Mouse (Mus musculus) stomach, embryonic 14.5 days (tissue): ENCODE measurements at regions not wholly inside any gene's neighbourhood (a gene's known extent, or its start where the extent isn't known, plus 50 kb on each side); places are given as distances from the start of the nearest gene placed in this dataset.

Experiments used
- ATAC-seq: fragments of 200-750 bp; cut with Nextera tagmentation; 2 replicates; pipeline ENCODE4 v1.8.0; 2017; ENCODE audit warnings: low read depth, moderate TSS enrichment; ENCODE audit not compliant: insufficient number of reproducible peaks, insufficient read depth, low FRiP score
- H3K27ac ChIP-seq: fragments of 300-500 bp; sonication (generic); 2 replicates; pipeline ENCODE4 v1.5.1; 2014; ENCODE audit warnings: mild to moderate bottlenecking, low read length, moderate library complexity, mixed read lengths
- H3K27me3 ChIP-seq: fragments of 300-500 bp; sonication (generic); 2 replicates; pipeline ENCODE4 v1.6.1; 2014; ENCODE audit warnings: low read length, control low read depth, mixed read lengths; ENCODE audit not compliant: control insufficient read depth, insufficient read depth
- H3K36me3 ChIP-seq: fragments of 300-500 bp; sonication (generic); 2 replicates; pipeline ENCODE4 v1.6.1; 2014; ENCODE audit warnings: mild to moderate bottlenecking, control low read depth, low read length, moderate library complexity, mixed read lengths; ENCODE audit not compliant: control insufficient read depth, insufficient read depth
- H3K4me1 ChIP-seq: fragments of 300-500 bp; sonication (generic); 2 replicates; pipeline ENCODE4 v1.6.1; 2014; ENCODE audit warnings: low read length, control low read depth, mixed read lengths; ENCODE audit not compliant: control insufficient read depth, insufficient read depth
- H3K4me2 ChIP-seq: fragments of 300-500 bp; sonication (generic); replicated peaks from 2 replicates; pipeline ENCODE4 v1.6.1; 2014; ENCODE audit warnings: low read depth, low read length, control low read depth
- H3K4me3 ChIP-seq: fragments of 300-500 bp; sonication (generic); 2 replicates; pipeline ENCODE4 v1.5.1; 2014; ENCODE audit warnings: low read depth, low read length, control low read depth
- H3K9ac ChIP-seq: fragments of 300-500 bp; sonication (generic); replicated peaks from 2 replicates; pipeline ENCODE4 v1.6.1; 2014; ENCODE audit warnings: low read depth, mild to moderate bottlenecking, control low read depth, low read length, moderate library complexity, mixed read lengths
- H3K9me3 ChIP-seq: fragments of 300-500 bp; sonication (generic); 2 replicates; pipeline ENCODE4 v1.6.1; 2016; ENCODE audit warnings: low read depth, low read length, control low read depth; ENCODE audit not compliant: control insufficient read depth
- WGBS: fragments of 180-500 bp; shearing (Covaris S2); extraction: QIAGEN DNeasy Blood & Tissue Kit; methylation state at CpG from one replicate; pipeline ENCODE4 v1.1.7; 2014; 5-methylcytosine and 5-hydroxymethylcytosine counted together

DNA sequence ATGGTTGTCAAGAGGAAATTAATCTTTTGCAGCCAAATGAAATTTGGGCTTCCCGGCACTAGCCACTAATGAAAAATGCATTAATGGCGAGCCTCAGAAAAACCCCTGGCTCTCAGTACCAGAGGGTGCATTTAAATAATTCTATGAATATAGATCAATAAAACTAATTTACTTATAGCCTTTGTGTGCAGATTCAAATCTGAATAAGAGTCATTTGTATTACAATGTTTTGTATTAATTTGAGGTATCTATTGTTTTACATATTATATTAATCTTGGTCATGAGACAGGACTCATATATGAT is 392.1 kb downstream of the Nuf2 start:
- Histone ChIP-seq H3K27me3 (no peaks in the 10 kb centered on the region), H3K9me3 (no peaks in the 10 kb centered on the region), H3K27ac (no peak overlapping the region), H3K4me2 (no peak overlapping the region), H3K36me3 (no peaks in the 10 kb centered on the region), H3K4me1 (no peaks in the 10 kb centered on the region), H3K9ac (no peak overlapping the region), H3K4me3 (no peak overlapping the region)
- ATAC-seq = no peak
- 41% methylated on average over 2 of the region's 2 CpGs for WGBS

GRCm38 (mm10) chr1:169138404-169139183 is 392.7 kb downstream of the Nuf2 start:
- no peak overlapping the region for H3K27ac ChIP-seq
- H3K36me3 ChIP-seq = no peaks in the 10 kb centered on the region
- H3K9ac ChIP-seq = no peak overlapping the region
- no peaks in the 10 kb centered on the region for H3K27me3 ChIP-seq
- WGBS = 69% methylated on average over 6 of the region's 6 CpGs
- no peak overlapping the region for H3K4me2 ChIP-seq
- no peak overlapping the region for H3K4me3 ChIP-seq
- no peak for ATAC-seq
- no peaks in the 10 kb centered on the region for H3K4me1 ChIP-seq
- H3K9me3 ChIP-seq = no peaks in the 10 kb centered on the region

DNA sequence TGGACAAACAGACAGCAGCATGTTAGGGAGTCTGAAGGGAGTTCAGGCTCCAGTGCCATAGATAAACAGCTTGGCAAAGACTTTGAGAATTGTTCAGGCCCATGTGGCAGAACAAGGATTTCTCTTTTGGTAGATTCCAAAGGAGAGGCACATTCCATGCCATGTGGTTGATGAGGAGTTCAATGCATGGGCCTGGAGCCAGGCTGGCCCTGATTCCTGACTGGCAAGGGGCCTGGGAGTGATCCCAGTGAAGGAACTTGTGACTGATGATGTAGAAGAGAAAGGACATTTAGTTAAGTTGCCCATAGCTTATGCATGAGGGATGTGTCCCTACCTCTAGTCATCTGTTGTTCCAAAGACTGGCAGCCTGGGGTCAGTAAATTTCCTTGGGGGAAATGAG is 395.7 kb downstream of the Nuf2 start:
- Histone ChIP-seq H3K27me3 (no peaks in the 10 kb centered on the region), H3K4me1 (no peaks in the 10 kb centered on the region), H3K36me3 (no peaks in the 10 kb centered on the region), H3K4me2 (no peak overlapping the region), H3K4me3 (no peak overlapping the region), H3K9ac (no peak overlapping the region), H3K27ac (no peak overlapping the region), H3K9me3 (no peaks in the 10 kb centered on the region)
- no peak for ATAC-seq

DNA sequence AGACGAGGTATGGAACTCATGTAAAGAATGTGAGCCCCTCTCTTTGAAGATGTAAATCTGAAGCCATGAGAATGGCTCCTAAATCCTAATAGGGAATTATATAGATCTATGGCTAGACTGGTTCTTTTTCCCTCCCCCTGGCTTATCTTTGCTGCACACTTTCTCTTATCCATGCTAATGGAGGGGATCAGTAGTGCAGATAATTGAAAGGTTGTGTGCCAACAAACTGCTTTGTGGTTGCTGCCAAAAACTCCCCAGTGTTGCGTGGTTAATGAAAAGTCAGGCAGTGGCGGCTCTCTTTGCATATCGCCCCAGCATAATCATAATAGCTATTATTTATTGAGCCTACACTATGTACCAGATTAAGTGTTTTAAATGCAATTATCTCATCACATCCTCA is 427.6 kb downstream of the Nuf2 start:
- no peak overlapping the region for H3K4me3 ChIP-seq
- no peaks in the 10 kb centered on the region for H3K4me1 ChIP-seq
- ATAC-seq = no peak
- no peaks in the 10 kb centered on the region for H3K9me3 ChIP-seq
- H3K9ac ChIP-seq = no peak overlapping the region
- no peak overlapping the region for H3K4me2 ChIP-seq
- H3K27me3 ChIP-seq = no peaks in the 10 kb centered on the region
- H3K27ac ChIP-seq = no peak overlapping the region
- H3K36me3 ChIP-seq = no peaks in the 10 kb centered on the region
- WGBS = 68% methylated on average over 4 of the region's 4 CpGs

- H3K4me1 ChIP-seq = no peaks in the 10 kb centered on the region
- H3K4me3 ChIP-seq = no peak overlapping the region
- no peaks in the 10 kb centered on the region for H3K36me3 ChIP-seq
- H3K9me3 ChIP-seq = no peaks in the 10 kb centered on the region
- 69% methylated on average over 2 of the region's 2 CpGs for WGBS
- ATAC-seq = no peak
- no peaks in the 10 kb centered on the region for H3K27me3 ChIP-seq
- H3K9ac ChIP-seq = no peak overlapping the region
- no peak overlapping the region for H3K4me2 ChIP-seq
- no peak overlapping the region for H3K27ac ChIP-seq
Measured at GRCm38 (mm10) chr1:169103113-169103512, 428.2 kb downstream of the Nuf2 start.

- no peaks in the 10 kb centered on the region for H3K4me1 ChIP-seq
- no peak overlapping the region for H3K4me3 ChIP-seq
- ATAC-seq = no peak
- H3K9me3 ChIP-seq = no peaks in the 10 kb centered on the region
- H3K27ac ChIP-seq = no peak overlapping the region
- H3K36me3 ChIP-seq = no peaks in the 10 kb centered on the region
- H3K9ac ChIP-seq = no peak overlapping the region
- H3K4me2 ChIP-seq = no peak overlapping the region
- no peaks in the 10 kb centered on the region for H3K27me3 ChIP-seq
- 63% methylated on average over 5 of the region's 5 CpGs for WGBS
Measured at GRCm38 (mm10) chr1:169099221-169099620, 432.0 kb downstream of the Nuf2 start.

- no peaks in the 10 kb centered on the region for H3K9me3 ChIP-seq
- H3K27ac ChIP-seq = no peak overlapping the region
- no peaks in the 10 kb centered on the region for H3K36me3 ChIP-seq
- no peaks in the 10 kb centered on the region for H3K4me1 ChIP-seq
- no peak overlapping the region for H3K4me3 ChIP-seq
- H3K9ac ChIP-seq = no peak overlapping the region
- WGBS = 38% methylated on average over 5 of the region's 5 CpGs
- no peaks in the 10 kb centered on the region for H3K27me3 ChIP-seq
- ATAC-seq = no peak
- H3K4me2 ChIP-seq = no peak overlapping the region
Measured at GRCm38 (mm10) chr1:169096737-169097136, 434.5 kb downstream of the Nuf2 start.

GRCm38 (mm10) chr1:169093602-169094354 is 437.5 kb downstream of the Nuf2 start:
- Histone ChIP-seq H3K4me3 (no peak overlapping the region), H3K4me2 (no peak overlapping the region), H3K9ac (no peak overlapping the region), H3K27ac (no peak overlapping the region), H3K9me3 (no peaks in the 10 kb centered on the region), H3K27me3 (no peaks in the 10 kb centered on the region), H3K36me3 (no peaks in the 10 kb centered on the region), H3K4me1 (peaks cover 6% of the 10 kb centered on the region; the same call in 1 of the 2 replicates)
- 70% methylated on average over 3 of the region's 3 CpGs for WGBS
- no peak for ATAC-seq
